Mouse (Mus musculus) granulocyte monocyte progenitor cell, adult 5-6 weeks (primary cell): ENCODE results near the gene Ablim1. TPM values are rescaled to one million over a fixed set of nuclear protein-coding genes. Genes with fewer than 3 reads are reported as not detected.

Experiments
- total RNA-seq, 2 experiments: library from RNA; stranded (forward) in 1 of 2; stranded (reverse) in 1 of 2; fragments of 200-712, 200-1000 nt in 1 of 2; fragments of >200 nt in 1 of 2; fragmentation: Nextera tagmentation in 1 of 2; gene quantifications; 2 replicates each; pipeline ENCODE4 v1.2.3; 2014 to 2017

Ablim1 gene
- total RNA-seq, 2 experiments from 2014 or later = 8.0 to 9.4 TPM

Other genes starting within 250 kb of the Ablim1 start
- gene Fam160b1, start 45.8 kb upstream of the Ablim1 start, total RNA-seq (2014; fragmentation: Nextera tagmentation) = 18.0 and 25.6 TPM in 2 replicates
- gene Fam160b1, start 45.8 kb upstream of the Ablim1 start, total RNA-seq (2017) = 15.3 and 15.8 TPM in 2 replicates
- gene Trub1, start 138.0 kb upstream of the Ablim1 start, total RNA-seq (2014; fragmentation: Nextera tagmentation) = 16.5 and 16.7 TPM in 2 replicates
- 13.2 and 21.0 TPM in 2 replicates for gene Trub1, start 138.0 kb upstream of the Ablim1 start, total RNA-seq (2017)